Mouse (Mus musculus): ENCODE measurements around the gene Pla2g4b. TPM values are rescaled to one million over a fixed set of nuclear protein-coding genes. Genes with fewer than 3 reads are reported as not detected.

The Pla2g4b gene
- under 1 TPM; 0.01 to 0.83 TPM for polyA plus RNA-seq (2012; fragmentation: generic; extraction: Trizol)

GRCm38 (mm10) chr2:120032726-120033467 is at the start of gene Pla2g4b:
Pla2g4b (plus strand) TSS chr2:120033417.

GRCm38 (mm10) chr2:120026984-120027949 is 6.0 kb upstream of the Pla2g4b start, which contains the start of the genes Jmjd7 and Gm28042:
Jmjd7 (plus strand) TSS chr2:120027483.
Gm28042 (plus strand) TSS chr2:120027493.

Other genes starting within 250 kb of the Pla2g4b start
- 10 to 100 TPM in 1 of 2 experiments, 1 to 10 TPM in 1; 6.8 to 12.2 TPM for gene Rpap1, start 245.9 kb upstream of the Pla2g4b start, polyA plus RNA-seq (2012; fragmentation: generic; extraction: Trizol)
- gene Tyro3, start 235.7 kb upstream of the Pla2g4b start, polyA plus RNA-seq (2012; fragmentation: generic; extraction: Trizol), result 1 to 10 TPM; 5.6 to 7.1 TPM
- gene Mga, start 136.2 kb upstream of the Pla2g4b start, polyA plus RNA-seq (2012; fragmentation: generic; extraction: Trizol), result 1 to 10 TPM in 1 of 2 experiments, under 1 TPM in 1; 0.19 to 1.3 TPM
- gene Mapkbp1, start 60.7 kb upstream of the Pla2g4b start, polyA plus RNA-seq (2012; fragmentation: generic; extraction: Trizol), result 1 to 10 TPM in 1 of 2 experiments, under 1 TPM in 1; 0.89 to 8.1 TPM
- 1 to 10 TPM; 7.5 to 9.5 TPM for gene Jmjd7, start 5.9 kb upstream of the Pla2g4b start, polyA plus RNA-seq (2012; fragmentation: generic; extraction: Trizol)
- 1 to 10 TPM in 1 of 2 experiments, under 1 TPM in 1; 0.16 to 1.9 TPM for gene Gm28042, start 5.9 kb upstream of the Pla2g4b start, polyA plus RNA-seq (2012; fragmentation: generic; extraction: Trizol)
- gene Ehd4, start 121.2 kb downstream of the Pla2g4b start, polyA plus RNA-seq (2012; fragmentation: generic; extraction: Trizol), result 10 to 100 TPM in 1 of 2 experiments, 1 to 10 TPM in 1; 6.5 to 15.9 TPM
- not detected for gene Pla2g4e, start 211.9 kb downstream of the Pla2g4b start, polyA plus RNA-seq (2012; fragmentation: generic; extraction: Trizol)